Mouse (Mus musculus): ENCODE measurements around the gene Olfr1094. TPM values are rescaled to one million over a fixed set of nuclear protein-coding genes. Genes with fewer than 3 reads are reported as not detected.

Gene Olfr1094
- total and polyA plus RNA-seq, 3 experiments, result not detected

GRCm38 (mm10) chr2:86874702-86875101 lies 50.2 kb downstream of the Olfr1094 start, which contains the start of gene Gm13723:
Gene Gm13723, minus strand, starts transcription at chr2:86874802.
- Histone ChIP-seq H3K27ac (ENCODE audit: control insufficient read depth, low read depth, low read length) (no peak within 1 kb of the TSS), H3K9ac (ENCODE audit: control insufficient read depth, low read depth, low read length, poor library complexity, severe bottlenecking) (no peak within 1 kb of the TSS), H3K9me3 (replicated peaks; ENCODE audit: insufficient read depth, low read length) (no peaks in the 10 kb centered on the region), H3K4me3 (ENCODE audit: control insufficient read depth in 1 of 2, insufficient read depth in 1 of 2, low read depth in 2 of 2, low read length in 2 of 2) (no peak within 1 kb of the TSS), H3K27me3 (ENCODE audit: control insufficient read depth in 1 of 2, insufficient read depth in 2 of 2, low read length in 2 of 2) (no peaks in the 10 kb centered on the region), H3K4me1 (ENCODE audit: control insufficient read depth in 1 of 2, insufficient read depth in 2 of 2, low read length in 2 of 2) (no peaks in the 10 kb centered on the region), H3K79me2 (ENCODE audit: control insufficient read depth, insufficient read depth, low read length, poor library complexity) (no peaks in the 10 kb centered on the region), H3K36me3 (ENCODE audit: control insufficient read depth in 1 of 2, insufficient read depth in 2 of 2, low read length in 2 of 2) (no peaks in the 10 kb centered on the region)
- DNase-seq (ENCODE audit: low read depth, low spot score), result no peak
- TF ChIP-seq ZC3H11A (IDR thresholded peaks at IDR 0.05; ENCODE audit: low read depth, low read length) (no peak), HCFC1 (IDR thresholded peaks at IDR 0.05; ENCODE audit: low read depth, low read length) (no peak), UBTF (IDR thresholded peaks at IDR 0.05; ENCODE audit: borderline replicate concordance, insufficient read depth, low read depth, low read length) (no peak), ELF1 (IDR thresholded peaks at IDR 0.05; ENCODE audit: low read depth, low read length) (no peak), RCOR1 (IDR thresholded peaks at IDR 0.05; ENCODE audit: low read depth, low read length) (no peak), MAFK (IDR thresholded peaks at IDR 0.05; ENCODE audit: borderline replicate concordance, low read depth, low read length) (no peak), TCF12 (IDR thresholded peaks at IDR 0.05; ENCODE audit: low read depth, low read length) (no peak), SMC3 (IDR thresholded peaks at IDR 0.05; ENCODE audit: low read depth, low read length) (no peak), USF2 (IDR thresholded peaks at IDR 0.05; ENCODE audit: borderline replicate concordance in 1 of 2, insufficient read depth in 1 of 2, low read depth in 1 of 2, low read length in 2 of 2) (no peak), MEF2A (IDR thresholded peaks at IDR 0.05; ENCODE audit: extremely low read depth, insufficient replicate concordance, low read depth, low read length, poor library complexity, severe bottlenecking) (no peak), SIN3A (IDR thresholded peaks at IDR 0.05; ENCODE audit: low read length) (no peak), CHD1 (IDR thresholded peaks at IDR 0.05; ENCODE audit: low read depth, low read length) (no peak), KAT2A (conservative IDR thresholded peaks at IDR 0.05; ENCODE audit: low read depth, low read length) (no peak)

Other genes starting within 250 kb of the Olfr1094 start
- gene Olfr1082, start 225.7 kb upstream of the Olfr1094 start, total RNA-seq (2012; rRNA removed), result not detected in 2 replicates
- gene Olfr1082, start 225.7 kb upstream of the Olfr1094 start, polyA plus RNA-seq (2012; ENCODE audit: insufficient read depth in 1 of 2, insufficient read length in 2 of 2, low read depth in 1 of 2, low replicate concordance in 2 of 2, missing spikeins in 1 of 2), result not detected
- not detected in 2 replicates for gene Olfr1084, start 184.9 kb upstream of the Olfr1094 start, total RNA-seq (2012; rRNA removed)
- not detected for gene Olfr1084, start 184.9 kb upstream of the Olfr1094 start, polyA plus RNA-seq (2012; ENCODE audit: insufficient read depth in 1 of 2, insufficient read length in 2 of 2, low read depth in 1 of 2, low replicate concordance in 2 of 2, missing spikeins in 1 of 2)
- gene Olfr1085, start 162.6 kb upstream of the Olfr1094 start, total RNA-seq (2012; rRNA removed), result not detected in 2 replicates
- not detected for gene Olfr1085, start 162.6 kb upstream of the Olfr1094 start, polyA plus RNA-seq (2012; ENCODE audit: insufficient read depth in 1 of 2, insufficient read length in 2 of 2, low read depth in 1 of 2, low replicate concordance in 2 of 2, missing spikeins in 1 of 2)
- not detected in 2 replicates for gene Olfr1086, start 144.6 kb upstream of the Olfr1094 start, total RNA-seq (2012; rRNA removed)
- gene Olfr1086, start 144.6 kb upstream of the Olfr1094 start, polyA plus RNA-seq (2012; ENCODE audit: insufficient read depth in 1 of 2, insufficient read length in 2 of 2, low read depth in 1 of 2, low replicate concordance in 2 of 2, missing spikeins in 1 of 2), result not detected
- gene Olfr1087, start 126.3 kb upstream of the Olfr1094 start, total RNA-seq (2012; rRNA removed), result not detected in 2 replicates
- not detected for gene Olfr1087, start 126.3 kb upstream of the Olfr1094 start, polyA plus RNA-seq (2012; ENCODE audit: insufficient read depth in 1 of 2, insufficient read length in 2 of 2, low read depth in 1 of 2, low replicate concordance in 2 of 2, missing spikeins in 1 of 2)
- gene Olfr1089, start 91.0 kb upstream of the Olfr1094 start, total RNA-seq (2012; rRNA removed), result not detected in 2 replicates
- not detected for gene Olfr1089, start 91.0 kb upstream of the Olfr1094 start, polyA plus RNA-seq (2012; ENCODE audit: insufficient read depth in 1 of 2, insufficient read length in 2 of 2, low read depth in 1 of 2, low replicate concordance in 2 of 2, missing spikeins in 1 of 2)
- gene Olfr1090, start 65.7 kb upstream of the Olfr1094 start, total RNA-seq (2012; rRNA removed), result not detected in 2 replicates
- gene Olfr1090, start 65.7 kb upstream of the Olfr1094 start, polyA plus RNA-seq (2012; ENCODE audit: insufficient read depth in 1 of 2, insufficient read length in 2 of 2, low read depth in 1 of 2, low replicate concordance in 2 of 2, missing spikeins in 1 of 2), result not detected
- gene Olfr1093, start 42.2 kb upstream of the Olfr1094 start, total RNA-seq (2012; rRNA removed), result not detected in 2 replicates
- not detected for gene Olfr1093, start 42.2 kb upstream of the Olfr1094 start, polyA plus RNA-seq (2012; ENCODE audit: insufficient read depth in 1 of 2, insufficient read length in 2 of 2, low read depth in 1 of 2, low replicate concordance in 2 of 2, missing spikeins in 1 of 2)
- gene Olfr141, start 14.6 kb upstream of the Olfr1094 start, total RNA-seq (2012; rRNA removed), result not detected in 2 replicates
- gene Olfr141, start 14.6 kb upstream of the Olfr1094 start, polyA plus RNA-seq (2012; ENCODE audit: insufficient read depth in 1 of 2, insufficient read length in 2 of 2, low read depth in 1 of 2, low replicate concordance in 2 of 2, missing spikeins in 1 of 2), result not detected
- gene Olfr1095, start 27.0 kb downstream of the Olfr1094 start, total RNA-seq (2012; rRNA removed), result not detected in 2 replicates
- not detected for gene Olfr1095, start 27.0 kb downstream of the Olfr1094 start, polyA plus RNA-seq (2012; ENCODE audit: insufficient read depth in 1 of 2, insufficient read length in 2 of 2, low read depth in 1 of 2, low replicate concordance in 2 of 2, missing spikeins in 1 of 2)
- not detected in 2 replicates for gene Gm13723, start 50.1 kb downstream of the Olfr1094 start, total RNA-seq (2012; rRNA removed)
- not detected for gene Gm13723, start 50.1 kb downstream of the Olfr1094 start, polyA plus RNA-seq (2012; ENCODE audit: insufficient read depth in 1 of 2, insufficient read length in 2 of 2, low read depth in 1 of 2, low replicate concordance in 2 of 2, missing spikeins in 1 of 2)
- not detected in 2 replicates for gene Olfr1097, start 67.6 kb downstream of the Olfr1094 start, total RNA-seq (2012; rRNA removed)
- gene Olfr1097, start 67.6 kb downstream of the Olfr1094 start, polyA plus RNA-seq (2012; ENCODE audit: insufficient read depth in 1 of 2, insufficient read length in 2 of 2, low read depth in 1 of 2, low replicate concordance in 2 of 2, missing spikeins in 1 of 2), result not detected
- not detected in 2 replicates for gene Olfr1098, start 99.9 kb downstream of the Olfr1094 start, total RNA-seq (2012; rRNA removed)
- not detected for gene Olfr1098, start 99.9 kb downstream of the Olfr1094 start, polyA plus RNA-seq (2012; ENCODE audit: insufficient read depth in 1 of 2, insufficient read length in 2 of 2, low read depth in 1 of 2, low replicate concordance in 2 of 2, missing spikeins in 1 of 2)
- not detected in 2 replicates for gene Olfr1099, start 136.0 kb downstream of the Olfr1094 start, total RNA-seq (2012; rRNA removed)
- gene Olfr1099, start 136.0 kb downstream of the Olfr1094 start, polyA plus RNA-seq (2012; ENCODE audit: insufficient read depth in 1 of 2, insufficient read length in 2 of 2, low read depth in 1 of 2, low replicate concordance in 2 of 2, missing spikeins in 1 of 2), result not detected
- gene Olfr1100, start 155.3 kb downstream of the Olfr1094 start, total RNA-seq (2012; rRNA removed), result not detected in 2 replicates
- not detected for gene Olfr1100, start 155.3 kb downstream of the Olfr1094 start, polyA plus RNA-seq (2012; ENCODE audit: insufficient read depth in 1 of 2, insufficient read length in 2 of 2, low read depth in 1 of 2, low replicate concordance in 2 of 2, missing spikeins in 1 of 2)
- not detected in 2 replicates for gene Olfr1101, start 166.6 kb downstream of the Olfr1094 start, total RNA-seq (2012; rRNA removed)
- not detected for gene Olfr1101, start 166.6 kb downstream of the Olfr1094 start, polyA plus RNA-seq (2012; ENCODE audit: insufficient read depth in 1 of 2, insufficient read length in 2 of 2, low read depth in 1 of 2, low replicate concordance in 2 of 2, missing spikeins in 1 of 2)
- gene Olfr1102, start 173.7 kb downstream of the Olfr1094 start, total RNA-seq (2012; rRNA removed), result not detected in 2 replicates
- not detected for gene Olfr1102, start 173.7 kb downstream of the Olfr1094 start, polyA plus RNA-seq (2012; ENCODE audit: insufficient read depth in 1 of 2, insufficient read length in 2 of 2, low read depth in 1 of 2, low replicate concordance in 2 of 2, missing spikeins in 1 of 2)
- gene Olfr1104, start 202.4 kb downstream of the Olfr1094 start, total RNA-seq (2012; rRNA removed), result not detected in 2 replicates
- not detected for gene Olfr1104, start 202.4 kb downstream of the Olfr1094 start, polyA plus RNA-seq (2012; ENCODE audit: insufficient read depth in 1 of 2, insufficient read length in 2 of 2, low read depth in 1 of 2, low replicate concordance in 2 of 2, missing spikeins in 1 of 2)
- gene Olfr1105, start 211.9 kb downstream of the Olfr1094 start, total RNA-seq (2012; rRNA removed), result not detected in 2 replicates
- gene Olfr1105, start 211.9 kb downstream of the Olfr1094 start, polyA plus RNA-seq (2012; ENCODE audit: insufficient read depth in 1 of 2, insufficient read length in 2 of 2, low read depth in 1 of 2, low replicate concordance in 2 of 2, missing spikeins in 1 of 2), result not detected
- not detected in 2 replicates for gene Olfr1106, start 227.6 kb downstream of the Olfr1094 start, total RNA-seq (2012; rRNA removed)
- not detected for gene Olfr1106, start 227.6 kb downstream of the Olfr1094 start, polyA plus RNA-seq (2012; ENCODE audit: insufficient read depth in 1 of 2, insufficient read length in 2 of 2, low read depth in 1 of 2, low replicate concordance in 2 of 2, missing spikeins in 1 of 2)

All from MEL (cell line).